Mouse (Mus musculus): Measurements from ENCODE around the gene Polr2a. TPM values are rescaled to one million over a fixed set of nuclear protein-coding genes. Genes with fewer than 3 reads are reported as not detected.
A peak's percentile ranks its signal among the peaks of the same experiment; 100 is the strongest.

The Polr2a gene
- total RNA-seq (2021), result 10 to 100 TPM; 86.4 to 90.3 TPM
- long read RNA-seq, experiment 1, partial matches to known transcripts, result 2 of 6 reads
- long read RNA-seq, experiment 1, other reads (novel, unspliced or antisense), result 4 of 6 reads
- long read RNA-seq, experiment 2, partial matches to known transcripts, result 1 of 3 reads
- long read RNA-seq, experiment 2, other reads (novel, unspliced or antisense), result 2 of 3 reads

- DNase-seq, result peak; percentile 96
These were observed at the start of gene Polr2a for GRCm38 (mm10) chr11:69758478-69758970. Polr2a (minus strand) TSS chr11:69758637.

GRCm38 (mm10) chr11:69807641-69808040 lies 49.2 kb upstream of the Polr2a start:
- DNase-seq, result no peak

DNA sequence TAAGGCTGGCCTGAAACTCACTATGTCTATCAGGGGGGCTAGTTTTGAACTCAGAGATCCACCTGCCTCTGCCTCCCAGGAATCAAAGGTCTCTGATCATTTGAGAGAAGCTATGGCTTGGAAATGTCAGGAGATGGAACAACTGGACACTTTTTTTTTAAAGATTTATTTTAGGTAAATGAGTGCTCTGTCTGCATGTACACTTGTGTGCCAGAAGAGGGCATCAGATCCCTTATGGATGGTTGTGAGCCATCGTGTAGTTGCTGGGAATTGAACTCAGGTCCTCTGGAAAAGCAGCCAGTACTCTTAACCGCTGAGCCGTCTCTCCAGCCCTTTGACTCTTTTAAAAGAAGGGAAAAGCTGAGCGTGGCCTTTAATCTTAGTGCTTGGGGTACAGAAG lies 47.9 kb upstream of the Polr2a start:
- DNase-seq, result no peak

DNA sequence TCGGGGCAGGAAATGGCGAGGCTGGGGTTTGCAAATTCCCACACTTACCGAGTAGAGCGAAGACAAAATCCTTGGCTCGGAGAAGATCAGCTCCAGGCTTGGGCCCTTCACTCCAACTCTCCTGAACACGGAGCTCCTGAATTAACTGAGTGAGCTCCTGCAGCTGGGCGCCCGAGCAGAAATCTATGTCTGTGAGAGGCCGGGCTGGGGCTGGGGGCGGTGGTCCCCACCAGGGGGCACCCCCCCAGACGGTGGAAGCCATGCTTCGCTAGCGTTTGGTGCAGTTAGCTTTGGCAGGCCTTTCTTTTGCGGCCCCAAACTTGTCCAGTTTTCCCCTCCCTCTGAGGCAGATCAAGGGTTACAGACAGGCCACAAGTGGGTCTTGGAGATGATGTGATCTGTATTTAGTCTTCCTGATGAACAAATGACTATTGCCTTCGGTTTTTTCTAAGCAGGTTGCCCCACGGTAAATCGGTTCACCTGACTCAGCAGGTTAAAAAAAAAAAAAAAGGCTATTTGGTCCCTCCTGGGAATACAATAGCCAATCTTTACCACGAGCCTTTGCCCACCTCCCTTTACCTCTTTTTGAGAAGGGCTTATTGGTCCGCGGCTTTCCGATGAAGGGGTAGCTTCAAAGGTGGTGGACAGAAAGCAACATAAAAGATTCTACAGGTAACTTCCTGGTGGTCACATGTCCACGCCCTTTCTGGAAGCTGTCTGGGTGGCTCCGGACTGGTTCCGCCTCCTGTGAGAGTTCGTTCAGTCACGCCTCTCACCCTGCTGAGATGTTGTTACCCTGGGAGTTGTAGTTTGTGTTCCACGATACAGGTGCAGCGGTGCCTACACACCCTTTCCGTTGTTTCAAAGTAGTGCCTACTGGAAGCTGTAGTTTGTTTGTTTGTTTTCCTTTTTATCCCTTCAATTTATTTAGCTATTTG lies 46.8 kb upstream of the Polr2a start, which contains the start of gene Tmem102:
Gene Tmem102, minus strand, starts transcription at position 653 of the 938 bp plus-strand sequence.
- no peak for DNase-seq

GRCm38 (mm10) chr11:69804652-69804940 lies 46.2 kb upstream of the Polr2a start:
- peak; percentile 20 to 57 for DNase-seq

DNA sequence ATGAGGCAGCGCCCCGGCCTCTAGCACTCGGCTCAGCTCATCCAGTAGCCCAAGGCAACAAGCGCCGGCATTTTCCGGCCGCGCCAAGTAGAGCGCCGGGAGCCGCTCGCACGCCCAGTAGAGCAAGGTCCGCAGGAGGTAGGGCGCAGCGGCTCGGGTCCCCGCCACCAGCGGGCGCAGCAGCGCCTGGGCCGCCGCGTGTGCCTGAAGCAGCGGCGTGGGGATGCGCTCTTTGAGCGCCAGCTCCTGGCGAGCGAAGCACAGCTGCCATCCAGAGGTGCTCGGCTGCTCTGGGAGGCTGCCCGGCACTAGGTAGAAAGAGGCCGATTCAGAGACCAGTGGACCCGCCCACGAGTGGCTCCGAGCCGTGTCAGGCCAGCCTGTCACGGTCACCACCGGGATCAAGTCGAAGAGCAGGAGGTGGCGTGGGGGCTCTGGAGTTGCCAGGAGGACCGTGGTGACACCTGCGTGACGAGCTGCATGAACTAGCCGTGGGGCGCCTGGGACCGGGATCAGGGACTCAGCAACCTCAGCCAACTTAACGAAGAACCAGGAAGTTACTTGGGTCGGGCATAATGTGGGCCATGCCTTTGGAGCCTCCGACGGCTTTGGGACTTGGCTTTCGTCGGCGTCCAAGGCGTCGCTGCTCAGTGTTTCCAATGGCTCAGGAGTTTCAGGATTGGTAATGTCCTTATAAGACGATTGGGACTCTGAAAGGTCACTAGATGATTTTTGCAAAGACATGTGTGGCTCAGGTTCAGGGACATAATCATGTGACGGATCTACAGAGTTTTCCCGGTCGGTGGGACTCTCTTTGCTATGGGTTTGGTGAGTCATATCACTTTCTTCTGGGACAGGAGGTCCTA lies 45.6 kb upstream of the Polr2a start:
- peak; percentile 90 to 92 for DNase-seq

DNA sequence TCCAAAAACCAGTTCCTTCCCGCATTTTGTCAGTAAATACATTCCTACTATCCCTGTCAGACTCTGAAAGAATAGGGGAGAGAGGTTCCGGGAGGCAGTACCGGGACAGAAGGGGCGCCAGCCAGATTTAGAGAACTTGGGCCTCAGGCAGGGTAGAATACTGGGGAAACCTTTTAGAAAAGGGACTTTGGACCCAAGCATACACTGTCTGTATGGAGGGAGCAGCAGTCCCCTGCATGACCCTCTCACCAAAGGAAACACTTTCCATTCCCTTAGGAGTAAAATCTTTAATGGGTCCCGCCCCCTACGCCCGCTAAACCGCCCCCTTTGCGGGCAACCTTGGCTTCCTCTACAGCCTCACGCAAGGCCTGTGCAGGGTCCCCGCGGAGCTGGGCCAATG lies 44.9 kb upstream of the Polr2a start:
- DNase-seq, result no peak

DNA sequence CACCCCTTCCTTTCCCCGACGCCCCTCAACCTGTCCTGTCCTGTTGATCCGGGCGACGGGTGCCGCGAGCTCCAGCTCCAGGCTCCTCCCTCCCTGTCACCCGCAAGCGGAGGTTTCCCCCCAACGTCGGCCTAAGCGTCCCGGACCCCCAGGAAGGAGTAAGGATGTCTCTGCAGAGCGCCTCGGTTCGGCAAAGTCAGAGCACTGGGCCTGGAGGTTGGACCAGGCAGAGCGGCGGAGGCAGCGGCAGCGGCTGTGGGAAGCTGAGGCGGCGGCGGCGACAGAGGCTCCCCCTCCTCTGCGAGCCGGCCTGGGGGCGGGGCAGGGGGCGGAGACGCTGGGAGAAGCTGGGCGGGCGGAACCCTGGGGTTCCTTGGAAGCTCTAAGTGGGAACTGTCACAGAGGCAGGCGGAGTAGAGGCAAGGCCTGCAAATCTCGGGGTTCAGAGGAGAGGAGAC lies 44.2 kb upstream of the Polr2a start:
- peak; percentile 95 to 98 for DNase-seq

- peak; percentile 20 to 40 for DNase-seq
These were observed 43.0 kb upstream of the Polr2a start, which contains the start of gene Fgf11 for GRCm38 (mm10) chr11:69801379-69801977. Fgf11 (minus strand) TSS chr11:69801857.

- peak; percentile 53 to 80 for DNase-seq
These were observed 42.2 kb upstream of the Polr2a start for GRCm38 (mm10) chr11:69800392-69801197.

GRCm38 (mm10) chr11:69800138-69800391 lies 41.6 kb upstream of the Polr2a start:
- DNase-seq, result peak; percentile 35 to 65

GRCm38 (mm10) chr11:69799394-69800137 lies 41.1 kb upstream of the Polr2a start:
- peak in 1 of 2 experiments; percentile 50 for DNase-seq

DNA sequence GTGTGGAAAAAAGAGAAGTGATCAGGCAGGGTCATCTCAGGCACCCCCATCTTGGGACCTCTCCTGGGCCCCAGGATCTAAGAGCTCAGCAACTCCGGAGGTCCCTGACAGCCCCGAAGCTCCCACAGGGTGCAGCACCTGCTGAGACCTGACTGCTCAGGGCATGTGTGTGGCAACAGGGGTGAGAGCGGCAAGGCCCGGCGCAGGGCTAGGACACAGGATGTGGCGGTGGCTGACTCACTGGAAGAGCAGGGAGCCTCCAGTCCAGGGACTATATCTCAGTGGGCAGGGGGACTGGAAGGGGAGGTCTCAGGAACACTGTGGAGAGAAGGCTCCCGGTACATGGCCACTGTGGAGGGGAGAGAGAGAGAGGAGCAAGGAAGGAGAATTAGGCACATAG lies 39.5 kb upstream of the Polr2a start:
- no peak for DNase-seq

DNA sequence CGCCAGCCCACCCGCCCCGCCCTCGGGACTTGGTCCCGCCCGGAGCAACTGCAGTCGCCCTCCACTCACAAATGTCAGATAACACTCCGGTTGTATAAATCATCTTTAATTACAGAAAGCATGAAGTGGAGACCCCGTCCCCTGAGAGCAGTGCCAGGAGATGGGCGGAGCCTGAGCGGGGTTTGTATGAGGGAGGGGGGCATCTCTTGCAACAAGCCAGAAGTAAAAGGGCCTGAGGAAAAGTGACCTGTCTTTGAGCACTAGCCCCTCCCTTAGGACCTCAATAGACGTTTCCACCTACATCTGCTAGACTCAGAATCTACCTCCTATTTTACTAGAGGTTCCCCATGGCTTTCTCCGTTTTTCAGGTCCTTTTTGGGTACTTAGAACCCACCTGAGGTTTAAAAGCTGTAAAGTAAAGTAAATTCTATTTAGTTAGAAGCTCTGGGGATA lies 37.6 kb upstream of the Polr2a start:
- no peak for DNase-seq

- DNase-seq, result peak; percentile 97
These were observed 36.9 kb upstream of the Polr2a start, which contains the start of gene Chrnb1 for GRCm38 (mm10) chr11:69795168-69795982. Chrnb1 (minus strand) TSS chr11:69795943.

DNA sequence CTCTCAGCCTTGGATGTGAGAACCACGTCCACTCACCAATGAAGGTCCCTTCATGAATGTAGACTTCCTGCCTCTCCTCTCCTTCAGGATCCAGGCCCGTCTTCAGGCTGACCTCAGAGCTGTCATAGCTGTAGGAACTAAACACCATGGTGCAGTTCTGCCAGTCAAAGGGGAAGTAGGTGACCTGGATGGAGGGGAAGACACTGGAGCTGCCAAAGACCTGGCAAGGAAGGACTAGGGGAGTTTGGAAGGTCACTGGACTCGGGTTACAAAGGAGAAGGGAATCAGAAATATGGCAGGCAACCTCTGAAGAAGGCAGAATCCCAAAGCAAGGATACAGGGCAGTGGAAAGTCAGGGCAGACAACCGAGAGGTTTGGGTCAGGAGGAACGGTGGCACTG lies 35.0 kb upstream of the Polr2a start:
- no peak for DNase-seq

GRCm38 (mm10) chr11:69791420-69791819 lies 33.0 kb upstream of the Polr2a start:
- no peak for DNase-seq

GRCm38 (mm10) chr11:69789431-69789830 lies 31.0 kb upstream of the Polr2a start:
- peak; percentile 48 to 65 for DNase-seq

GRCm38 (mm10) chr11:69787306-69787705 lies 28.9 kb upstream of the Polr2a start:
- DNase-seq, result no peak
